Mouse (Mus musculus) intestine, postnatal 0 days (tissue): ENCODE measurements at regions not wholly inside any gene's neighbourhood (a gene's known extent, or its start where the extent isn't known, plus 50 kb on each side); places are given as distances from the start of the nearest gene placed in this dataset.

ENCODE experiments used
- ATAC-seq: fragments of 200-750 bp; cut with Nextera tagmentation; 2 replicates; pipeline ENCODE4 v1.8.0; 2017; ENCODE audit warnings: mild to moderate bottlenecking, moderate TSS enrichment, moderate library complexity
- H3K27ac ChIP-seq: fragments of 300-500 bp; sonication (generic); 2 replicates; pipeline ENCODE4 v1.5.1; 2014; ENCODE audit warnings: mild to moderate bottlenecking, low read depth, low read length, moderate library complexity
- H3K27me3 ChIP-seq: fragments of 300-500 bp; sonication (generic); replicated peaks from 2 replicates; pipeline ENCODE4 v1.6.1; 2014; ENCODE audit warnings: low read length, mixed read lengths; ENCODE audit not compliant: control insufficient read depth, insufficient read depth
- H3K36me3 ChIP-seq: fragments of 300-500 bp; sonication (generic); 2 replicates; pipeline ENCODE4 v1.6.1; 2014; ENCODE audit warnings: mild to moderate bottlenecking, moderate library complexity; ENCODE audit not compliant: control insufficient read depth, insufficient read depth
- H3K4me1 ChIP-seq: fragments of 300-500 bp; sonication (generic); replicated peaks from 2 replicates; pipeline ENCODE4 v1.6.1; 2014; ENCODE audit warnings: antibody characterized with exemption, low read length, mixed read lengths; ENCODE audit not compliant: control insufficient read depth, insufficient read depth
- H3K4me2 ChIP-seq: fragments of 300-500 bp; sonication (generic); replicated peaks from 2 replicates; pipeline ENCODE4 v1.6.1; 2014; ENCODE audit warnings: low read depth, mild to moderate bottlenecking, moderate library complexity
- H3K4me3 ChIP-seq: fragments of 300-500 bp; sonication (generic); 2 replicates; pipeline ENCODE4 v1.5.1; 2014; ENCODE audit warnings: low read depth, low read length
- H3K9ac ChIP-seq: fragments of 300-500 bp; sonication (generic); 2 replicates; pipeline ENCODE4 v1.6.1; 2014; ENCODE audit warnings: mild to moderate bottlenecking, low read depth, low read length
- H3K9me3 ChIP-seq: fragments of 300-500 bp; sonication (generic); 2 replicates; pipeline ENCODE4 v1.6.1; 2016; ENCODE audit warnings: mixed run types; ENCODE audit not compliant: control insufficient read depth
- CTCF ChIP-seq: sonication (generic); IDR thresholded peaks from 2 replicates; pipeline ENCODE4 v1.5.1; 2016; ENCODE audit warnings: low read depth, mild to moderate bottlenecking, control low read depth, antibody characterized with exemption, moderate library complexity
- WGBS: fragments of 180-500 bp; shearing (Covaris S2); extraction: QIAGEN DNeasy Blood & Tissue Kit; methylation state at CpG from one replicate; pipeline ENCODE4 v1.1.7; 2014; 5-methylcytosine and 5-hydroxymethylcytosine counted together

- no peak for ATAC-seq
- H3K27me3 ChIP-seq = no peaks in the 10 kb centered on the region
Observed at GRCm38 (mm10) chr12:25559601-25560000, 462.7 kb upstream of the Id2 start.

GRCm38 (mm10) chr12:25553656-25554055 lies 456.7 kb upstream of the Id2 start:
- no peak for ATAC-seq
- H3K4me3 ChIP-seq = no peak overlapping the region
- no peak for TF ChIP-seq CTCF
- H3K9ac ChIP-seq = no peak overlapping the region
- 81% methylated on average over 1 of the region's 1 CpGs for WGBS
- no peaks in the 10 kb centered on the region for H3K9me3 ChIP-seq
- H3K4me1 ChIP-seq = no peaks in the 10 kb centered on the region
- no peaks in the 10 kb centered on the region for H3K27me3 ChIP-seq
- no peaks in the 10 kb centered on the region for H3K36me3 ChIP-seq
- H3K4me2 ChIP-seq = no peak overlapping the region
- no peak overlapping the region for H3K27ac ChIP-seq

More at GRCm38 (mm10) chr12:25559601-25560000, 462.7 kb upstream of the Id2 start:
- no peaks in the 10 kb centered on the region for H3K9me3 ChIP-seq
- no peak for TF ChIP-seq CTCF
- no peaks in the 10 kb centered on the region for H3K4me1 ChIP-seq
- no peaks in the 10 kb centered on the region for H3K36me3 ChIP-seq
- H3K9ac ChIP-seq = no peak overlapping the region
- H3K4me3 ChIP-seq = no peak overlapping the region
- no peak overlapping the region for H3K27ac ChIP-seq
- H3K4me2 ChIP-seq = no peak overlapping the region

- TF ChIP-seq CTCF = no peak
- Histone ChIP-seq H3K4me1 (no peaks in the 10 kb centered on the region), H3K27ac (no peak overlapping the region), H3K4me3 (no peak overlapping the region), H3K36me3 (no peaks in the 10 kb centered on the region), H3K4me2 (no peak overlapping the region), H3K9ac (no peak overlapping the region), H3K9me3 (no peaks in the 10 kb centered on the region), H3K27me3 (no peaks in the 10 kb centered on the region)
- WGBS = 79% methylated on average over 3 of the region's 3 CpGs
- ATAC-seq = no peak
Observed at GRCm38 (mm10) chr12:25549735-25550134, 452.8 kb upstream of the Id2 start.

GRCm38 (mm10) chr12:25544253-25544652 lies 447.3 kb upstream of the Id2 start:
- no peaks in the 10 kb centered on the region for H3K27me3 ChIP-seq
- no peak overlapping the region for H3K9ac ChIP-seq
- no peak overlapping the region for H3K4me3 ChIP-seq
- H3K9me3 ChIP-seq = no peaks in the 10 kb centered on the region
- WGBS = 75% methylated on average over 6 of the region's 6 CpGs
- H3K36me3 ChIP-seq = no peaks in the 10 kb centered on the region
- H3K27ac ChIP-seq = no peak overlapping the region
- ATAC-seq = no peak
- H3K4me1 ChIP-seq = no peaks in the 10 kb centered on the region
- H3K4me2 ChIP-seq = no peak overlapping the region
- TF ChIP-seq CTCF = no peak

GRCm38 (mm10) chr12:25534620-25534950 lies 437.6 kb upstream of the Id2 start:
- Histone ChIP-seq H3K9ac (no peak overlapping the region), H3K4me1 (no peaks in the 10 kb centered on the region), H3K27ac (no peak overlapping the region), H3K36me3 (no peaks in the 10 kb centered on the region), H3K9me3 (no peaks in the 10 kb centered on the region), H3K4me3 (no peak overlapping the region), H3K27me3 (no peaks in the 10 kb centered on the region), H3K4me2 (no peak overlapping the region)
- TF ChIP-seq CTCF = no peak
- ATAC-seq = no peak
- WGBS = 25% methylated on average over 5 of the region's 5 CpGs

GRCm38 (mm10) chr12:25533709-25534619 lies 437.0 kb upstream of the Id2 start:
- no peak overlapping the region for H3K9ac ChIP-seq
- H3K27me3 ChIP-seq = no peaks in the 10 kb centered on the region
- no peak for ATAC-seq
- no peak overlapping the region for H3K4me3 ChIP-seq
- 36% methylated on average over 10 of the region's 10 CpGs for WGBS
- no peaks in the 10 kb centered on the region for H3K4me1 ChIP-seq
- TF ChIP-seq CTCF = no peak
- no peaks in the 10 kb centered on the region for H3K36me3 ChIP-seq
- no peaks in the 10 kb centered on the region for H3K9me3 ChIP-seq
- no peak overlapping the region for H3K27ac ChIP-seq
- no peak overlapping the region for H3K4me2 ChIP-seq

GRCm38 (mm10) chr12:25530483-25530882 lies 433.5 kb upstream of the Id2 start:
- Histone ChIP-seq H3K27me3 (no peaks in the 10 kb centered on the region), H3K9ac (no peak overlapping the region), H3K4me2 (no peak overlapping the region), H3K9me3 (no peaks in the 10 kb centered on the region), H3K4me1 (no peaks in the 10 kb centered on the region), H3K4me3 (no peak overlapping the region), H3K27ac (no peak overlapping the region), H3K36me3 (no peaks in the 10 kb centered on the region)
- 79% methylated on average over 3 of the region's 3 CpGs for WGBS
- no peak for ATAC-seq
- TF ChIP-seq CTCF = no peak
